Mouse (Mus musculus): ENCODE measurements around the gene BC030500.

GRCm38 (mm10) chr8:58911677-58912076 lies at the start of gene BC030500:
- no peak for TF ChIP-seq CTCF (IDR thresholded peaks at IDR 0.05; ENCODE audit: insufficient read depth, low read depth, low read length)
- no peak for TF ChIP-seq POLR2A (IDR thresholded peaks at IDR 0.05; ENCODE audit: insufficient read depth, low read depth, low read length)

Measured in olfactory bulb, adult 2 months (tissue).